9 mouse cellular contexts compared by ENCODE assay signal in the genomic region with DNA sequence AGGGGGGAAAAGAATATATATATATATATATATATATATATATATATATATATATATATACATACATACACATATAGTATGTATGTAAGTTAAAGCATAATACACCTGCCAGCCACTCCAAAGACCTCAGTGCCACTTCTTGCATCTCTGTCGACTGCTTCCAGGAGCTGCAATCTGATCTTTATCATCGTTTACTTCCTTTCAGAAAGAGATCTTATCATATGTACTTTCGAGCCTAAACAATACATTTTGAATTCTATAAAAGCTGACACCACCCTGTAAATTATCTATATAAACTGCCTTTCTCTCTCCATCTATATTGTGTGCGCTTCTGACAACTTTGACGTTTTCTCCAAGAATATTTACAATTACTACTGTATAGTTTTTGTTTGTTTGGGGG. TPM values are rescaled to one million over a fixed set of nuclear protein-coding genes. Genes with fewer than 3 reads are reported as not detected.
DNase-seq lines count a peak whose midpoint lies in the region; ATAC-seq lines count a peak whose summit lies in the region.
"Had no signal": no experiment of that assay in that cellular context is flagged by ENCODE, and none has a peak within 500 bp of the region (broad histone marks: within the 10 kb centered on the region; RNA-seq: fewer than 3 reads in every experiment).

No protein-coding gene starts in this region.

- H3K9me3 ChIP-seq in hindbrain, embryonic 11.5 days (ENCODE audit: control insufficient read depth, low read length), result no peaks in the 10 kb centered on the region
- H3K9me3 ChIP-seq in midbrain, embryonic 12.5 days, result no peaks in the 10 kb centered on the region

- peak overlapping the region; percentile 55 for H3K4me3 ChIP-seq in hindbrain, embryonic 11.5 days (ENCODE audit: low read depth, low read length)
- H3K4me3 ChIP-seq in midbrain, embryonic 12.5 days, result peak overlapping the region; percentile 66

- no peak for ATAC-seq in hindbrain, embryonic 11.5 days (ENCODE audit: low FRiP score)
- no peak for ATAC-seq in midbrain, embryonic 12.5 days (ENCODE audit: low FRiP score, low read depth)

- 0 out of 2 replicates have a peak overlapping the region, but pooled peaks have one; percentile 75 for H3K27ac ChIP-seq in hindbrain, embryonic 11.5 days (ENCODE audit: low read depth, low read length)
- no peak overlapping the region for H3K27ac ChIP-seq in midbrain, embryonic 12.5 days (replicated peaks)

- H3K9ac ChIP-seq in hindbrain, embryonic 11.5 days (ENCODE audit: low read depth, low read length), result no peak overlapping the region; the same call in 1 of the 2 replicates
- H3K9ac ChIP-seq in midbrain, embryonic 12.5 days (replicated peaks), result no peak overlapping the region

- H3K4me2 ChIP-seq in hindbrain, embryonic 11.5 days (replicated peaks; ENCODE audit: low read depth, low read length), result peak overlapping the region; percentile 44
- peak overlapping the region; percentile 57 for H3K4me2 ChIP-seq in midbrain, embryonic 12.5 days (replicated peaks)

- WGBS in hindbrain, embryonic 11.5 days, result 45% methylated on average over 5 of the region's 5 CpGs
- 45% methylated on average over 5 of the region's 5 CpGs for WGBS in midbrain, embryonic 12.5 days

- H3K4me1 ChIP-seq in hindbrain, embryonic 11.5 days (replicated peaks; ENCODE audit: control insufficient read depth, insufficient read depth, low read length), result no peaks in the 10 kb centered on the region
- H3K4me1 ChIP-seq in midbrain, embryonic 12.5 days, result peaks cover 7% of the 10 kb centered on the region; the same call in 1 of the 2 replicates

- no peaks in the 10 kb centered on the region for H3K27me3 ChIP-seq in hindbrain, embryonic 11.5 days (ENCODE audit: control insufficient read depth, insufficient read depth, low read length)
- H3K27me3 ChIP-seq in midbrain, embryonic 12.5 days, result no peaks in the 10 kb centered on the region

- no peaks in the 10 kb centered on the region for H3K36me3 ChIP-seq in hindbrain, embryonic 11.5 days (ENCODE audit: control insufficient read depth, insufficient read depth, low read length)
- H3K36me3 ChIP-seq in midbrain, embryonic 12.5 days, result peaks cover 22% of the 10 kb centered on the region

- peak; percentile 9 for DNase-seq in kidney, adult 9 months
- DNase-seq in kidney, adult 11 months, result no peak
- DNase-seq in MN1 (ENCODE audit: low spot score), result peak; percentile 25
- DNase-seq in hindbrain, embryonic 11.5 days (ENCODE audit: low spot score), result no peak
- no peak for DNase-seq in gastrocnemius, adult 18-20 months (ENCODE audit: low spot score)
- no peak for DNase-seq in urinary bladder, postnatal 36 days (ENCODE audit: low spot score in 2 of 2)
- DNase-seq in layer of hippocampus, adult 8-10 months (ENCODE audit: low spot score in 2 of 2), result no peak

RNA-seq across cellular contexts. Expression of gene Trmo, which starts 0.7 kb away (rescaled TPM):
- 9.9 and 10.6 TPM in 2 replicates for polyA plus RNA-seq in hindbrain, embryonic 11.5 days (2014; fragmentation: Nextera tagmentation; extraction: Ambion mirVana)
- polyA plus RNA-seq in midbrain, embryonic 12.5 days (2016; fragmentation: Nextera tagmentation; extraction: Ambion mirVana), result 9.4 and 10.0 TPM in 2 replicates
- 1 to 10 TPM; 2.6 to 3.1 TPM for total RNA-seq in gastrocnemius, adult 18-20 months (2021)
- 1 to 10 TPM; 4.8 to 6.9 (median 5.6) TPM for total RNA-seq in layer of hippocampus, adult 8-10 months (2022)

RNA-seq across cellular contexts. Expression of gene Hemgn, which starts 24.8 kb away (rescaled TPM):
- polyA plus RNA-seq in hindbrain, embryonic 11.5 days (2014; fragmentation: Nextera tagmentation; extraction: Ambion mirVana), result 16.1 and 22.3 TPM in 2 replicates
- polyA plus RNA-seq in midbrain, embryonic 12.5 days (2016; fragmentation: Nextera tagmentation; extraction: Ambion mirVana), result 2.6 and 3.6 TPM in 2 replicates
- total RNA-seq in gastrocnemius, adult 18-20 months (2021), result not detected
- not detected for total RNA-seq in layer of hippocampus, adult 8-10 months (2022)

RNA-seq across cellular contexts. Expression of gene Foxe1, which starts 45.1 kb away (rescaled TPM):
- 0.08 and 0.48 TPM in 2 replicates for polyA plus RNA-seq in hindbrain, embryonic 11.5 days (2014; fragmentation: Nextera tagmentation; extraction: Ambion mirVana)
- polyA plus RNA-seq in midbrain, embryonic 12.5 days (2016; fragmentation: Nextera tagmentation; extraction: Ambion mirVana), result not detected in 2 replicates
- not detected for total RNA-seq in gastrocnemius, adult 18-20 months (2021)
- total RNA-seq in layer of hippocampus, adult 8-10 months (2022), result not detected
- polyA plus RNA-seq: large intestine, adult 2 months had no signal

Comparison
In these comparisons a context has a peak if more than half of its experiments do, and no peak if none do; other contexts are left out.
1. DNase-seq: peak in kidney, adult 9 months (single experiment) and MN1 (single experiment); none in kidney, adult 11 months (single experiment), hindbrain, embryonic 11.5 days (single experiment), gastrocnemius, adult 18-20 months (single experiment), urinary bladder, postnatal 36 days (0 of 2) and layer of hippocampus, adult 8-10 months (0 of 2).